Mouse (Mus musculus) gastrocnemius, postnatal 10 days (tissue): Measurements from ENCODE around the gene Plxnb3. TPM values are rescaled to one million over a fixed set of nuclear protein-coding genes. Genes with fewer than 3 reads are reported as not detected.

Experiments
- DNase-seq: peaks from one replicate; pipeline ENCODE4 v3.0.0; 2021; ENCODE audit warnings: mixed read lengths
- total RNA-seq, 2 experiments: library from RNA; stranded (reverse); gene quantifications; 2 replicates each; pipeline ENCODE4 v1.2.3; 2021

Gene Plxnb3
- total RNA-seq, 2 experiments from 2014 or later = 1.7 to 2.2 TPM

DNA sequence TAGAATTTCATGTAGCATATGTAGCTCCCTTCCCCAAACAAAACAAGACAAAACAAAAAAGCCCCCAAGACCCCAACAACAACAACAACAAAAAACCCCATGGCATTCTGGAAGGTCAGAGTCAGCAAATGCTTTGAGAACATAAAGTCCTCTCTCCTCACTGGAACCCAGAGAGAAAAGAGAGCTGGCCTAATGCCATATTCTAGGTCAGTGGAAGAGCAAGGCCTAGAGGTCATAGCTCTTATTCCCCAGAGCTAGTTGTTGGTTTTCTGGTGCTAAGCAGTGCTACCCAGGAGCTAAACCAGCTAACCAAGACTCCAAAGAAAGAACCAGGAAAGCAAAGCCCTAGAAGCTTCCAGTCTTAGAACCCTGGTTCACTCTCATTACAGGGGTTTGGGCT lies 28.8 kb downstream of the Plxnb3 start:
- DNase-seq = no peak

DNA sequence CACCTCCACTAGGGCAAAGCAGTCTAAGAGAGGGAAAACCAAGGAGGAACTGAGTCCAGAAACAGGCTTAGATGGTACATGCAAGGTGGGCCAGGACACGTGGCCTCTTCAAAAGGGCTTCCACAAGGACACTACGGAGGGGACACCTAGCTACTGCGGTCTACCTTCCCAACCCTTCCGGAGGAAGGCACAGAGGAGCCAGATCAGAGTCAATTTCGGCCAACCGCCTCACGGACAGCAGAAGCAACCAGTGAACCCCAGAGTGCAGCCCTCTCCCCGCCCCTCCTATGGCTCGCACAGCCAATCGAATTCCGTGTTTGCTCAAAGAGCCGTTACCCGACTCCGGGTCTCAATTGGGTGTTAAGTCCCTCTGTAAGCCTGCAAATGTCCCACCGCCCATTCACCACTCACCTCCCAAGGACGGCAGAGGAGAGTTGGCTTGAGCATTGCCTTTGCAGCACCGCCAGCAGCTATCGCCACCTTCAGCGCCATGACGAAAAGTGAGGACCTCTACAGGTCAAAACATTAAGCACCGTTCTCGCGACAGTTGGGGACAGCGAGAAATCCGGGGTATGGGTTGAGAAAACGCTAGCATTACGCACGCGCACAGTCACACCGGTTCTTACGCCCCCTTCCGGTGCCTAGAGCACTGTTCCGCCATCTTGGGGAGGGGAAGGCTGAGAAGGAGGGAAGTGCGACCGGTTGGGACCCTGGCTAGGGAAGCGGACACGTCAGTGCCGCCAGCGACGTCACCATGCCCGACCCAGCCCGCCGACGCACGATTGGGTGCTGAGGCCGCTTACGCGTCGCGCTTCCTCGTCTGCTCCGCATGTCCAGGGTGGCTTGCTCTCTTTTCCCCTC lies 29.7 kb downstream of the Plxnb3 start, which contains the start of the genes Idh3g and Ssr4:
Gene Idh3g (minus strand): TSS at position 534 of the 861 bp plus-strand sequence.
Gene Ssr4 (plus strand): TSS at position 665 of the 861 bp plus-strand sequence.
- DNase-seq = peak; percentile 81

DNA sequence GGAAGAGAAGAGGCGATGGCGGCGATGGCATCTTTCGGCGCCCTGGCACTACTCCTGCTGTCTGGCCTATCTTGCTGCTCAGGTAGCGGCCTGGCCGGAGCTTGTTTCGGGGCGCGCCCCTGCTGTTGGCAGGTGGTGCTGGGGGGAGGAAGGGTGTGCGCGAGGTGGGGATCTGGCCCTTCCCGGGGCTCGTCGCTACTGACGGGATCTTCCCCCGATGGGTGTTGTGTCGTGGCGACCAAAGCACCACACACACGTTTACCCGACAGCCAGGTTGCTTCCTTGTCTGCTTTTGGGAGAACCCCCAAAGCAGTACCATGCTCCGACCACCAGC lies 30.3 kb downstream of the Plxnb3 start:
- no peak for DNase-seq

GRCm38 (mm10) chrX:73788501-73788900 lies 31.6 kb downstream of the Plxnb3 start:
- no peak for DNase-seq

DNA sequence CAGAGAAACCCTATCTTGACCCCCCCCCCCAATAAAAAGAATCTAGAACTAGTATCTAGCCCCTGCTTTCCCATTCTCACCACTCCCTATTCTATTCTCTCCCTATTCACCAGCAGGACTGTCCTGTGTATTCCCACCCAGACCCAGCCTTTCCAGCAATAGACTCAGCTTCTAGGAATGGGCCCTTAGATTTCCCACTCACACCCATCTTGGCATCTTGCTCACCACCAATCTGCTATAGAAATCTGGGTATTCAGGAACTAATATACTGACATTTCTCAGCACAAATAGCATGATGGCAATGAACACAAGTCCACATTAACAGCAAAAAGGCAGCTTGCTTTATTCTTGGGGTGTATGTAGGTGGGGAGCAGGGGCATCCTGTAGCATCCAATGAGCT lies 36.1 kb downstream of the Plxnb3 start:
- no peak for DNase-seq

DNA sequence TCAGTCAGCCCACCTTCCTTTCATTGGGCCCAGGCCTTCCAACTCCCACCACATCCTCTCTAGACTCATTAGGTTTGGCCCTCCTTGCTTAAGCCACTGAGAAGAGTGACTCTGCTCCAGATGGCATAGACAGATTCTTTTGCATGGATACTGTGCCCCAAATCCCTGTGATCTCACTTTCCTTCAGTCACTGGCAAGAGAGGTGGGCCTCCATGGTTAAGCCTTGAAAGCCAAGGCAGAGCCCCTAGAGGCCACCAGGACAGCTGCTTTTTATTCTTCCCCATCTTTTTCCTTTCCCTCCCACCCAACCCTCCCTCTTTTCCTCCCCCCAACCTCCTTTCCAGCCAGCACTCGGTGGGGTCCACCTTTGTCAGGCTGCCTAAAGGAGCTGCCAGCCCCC lies 36.6 kb downstream of the Plxnb3 start:
- DNase-seq = no peak

- no peak for DNase-seq
Measured at GRCm38 (mm10) chrX:73797511-73797910, 40.6 kb downstream of the Plxnb3 start.

DNA sequence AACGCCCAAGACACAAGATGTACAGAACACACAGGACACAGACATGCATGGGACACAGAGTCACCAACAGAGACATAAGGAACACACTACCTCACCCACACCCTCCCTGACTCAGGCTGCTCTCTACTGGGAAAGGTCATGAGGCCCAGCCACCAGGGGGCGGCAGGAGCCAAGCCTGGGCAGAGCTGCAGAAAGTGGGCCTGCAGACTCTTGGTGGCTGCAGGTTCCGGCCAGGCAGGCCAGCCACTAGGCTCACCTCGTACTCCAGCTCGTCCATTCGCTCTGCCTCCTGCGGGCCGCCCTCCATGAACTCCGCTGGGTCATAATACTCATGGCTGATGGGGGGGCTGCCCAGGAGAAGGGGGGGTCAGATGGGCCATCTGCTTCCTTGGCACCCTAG lies 41.6 kb downstream of the Plxnb3 start:
- peak; percentile 75 for DNase-seq

DNA sequence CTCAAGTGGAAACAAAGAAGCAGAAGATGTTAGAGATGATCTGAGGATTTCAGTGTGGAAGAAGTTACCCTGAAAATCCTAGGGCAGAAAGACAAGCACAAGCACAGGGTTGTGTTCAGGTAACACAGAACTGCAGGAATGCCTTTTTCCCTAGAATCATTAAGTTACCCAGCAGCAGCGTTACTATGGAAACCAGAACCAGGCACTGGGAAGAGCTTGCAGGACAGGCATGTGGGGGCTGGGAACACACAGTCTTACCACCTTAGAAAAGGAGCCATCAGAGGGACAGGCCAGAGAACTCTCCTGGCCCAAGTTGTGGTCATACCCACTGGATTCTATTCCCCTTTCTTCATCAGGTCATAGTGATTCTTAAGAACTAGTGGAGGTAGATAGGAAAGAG lies 48.9 kb downstream of the Plxnb3 start:
- DNase-seq = no peak

GRCm38 (mm10) chrX:73815072-73815471 lies 58.2 kb downstream of the Plxnb3 start:
- DNase-seq = no peak

GRCm38 (mm10) chrX:73816596-73817314 lies 59.9 kb downstream of the Plxnb3 start:
- DNase-seq = no peak

Other genes starting within 250 kb of the Plxnb3 start
- under 1 TPM; 0.09 to 0.11 TPM for gene Dusp9, start 117.7 kb upstream of the Plxnb3 start, total RNA-seq
- 10 to 100 TPM; 13.1 to 15.1 TPM for gene Pnck, start 97.0 kb upstream of the Plxnb3 start, total RNA-seq
- 10 to 100 TPM; 48.5 to 50.7 TPM for gene Slc6a8, start 83.9 kb upstream of the Plxnb3 start, total RNA-seq
- gene Bcap31, start 40.9 kb upstream of the Plxnb3 start, total RNA-seq = 10 to 100 TPM; 75.2 to 80.4 TPM
- 10 to 100 TPM; 21.8 to 24.7 TPM for gene Abcd1, start 40.5 kb upstream of the Plxnb3 start, total RNA-seq
- 100 to 1,000 TPM in 1 of 2 experiments, 10 to 100 TPM in 1; 88.6 to 116 TPM for gene Srpk3, start 17.3 kb downstream of the Plxnb3 start, total RNA-seq
- gene Idh3g, start 29.8 kb downstream of the Plxnb3 start, total RNA-seq = 100 to 1,000 TPM; 272 to 320 TPM
- gene Ssr4, start 29.9 kb downstream of the Plxnb3 start, total RNA-seq = 100 to 1,000 TPM; 106 to 110 TPM
- 1 to 10 TPM; 2.6 to 3.7 TPM for gene Pdzd4, start 67.9 kb downstream of the Plxnb3 start, total RNA-seq
- not detected for gene Avpr2, start 135.0 kb downstream of the Plxnb3 start, total RNA-seq
- 1 to 10 TPM; 1.9 to 2.9 TPM for gene L1cam, start 139.0 kb downstream of the Plxnb3 start, total RNA-seq
- gene Arhgap4, start 164.8 kb downstream of the Plxnb3 start, total RNA-seq = 1 to 10 TPM in 1 of 2 experiments, under 1 TPM in 1; 0.85 to 2.0 TPM
- 10 to 100 TPM; 68.7 to 73.5 TPM for gene Naa10, start 164.9 kb downstream of the Plxnb3 start, total RNA-seq
- 1 to 10 TPM; 4.6 to 5.3 TPM for gene Renbp, start 173.8 kb downstream of the Plxnb3 start, total RNA-seq
- gene Hcfc1, start 209.3 kb downstream of the Plxnb3 start, total RNA-seq = 10 to 100 TPM; 52.5 to 55.6 TPM